Mouse (Mus musculus) intestine, embryonic 15.5 days (tissue): ENCODE data around the gene Fam198b. TPM values are rescaled to one million over a fixed set of nuclear protein-coding genes. Genes with fewer than 3 reads are reported as not detected.

ENCODE experiments used
- ATAC-seq: fragments of 200-750 bp; cut with Nextera tagmentation; 2 replicates; pipeline ENCODE4 v1.8.0; 2017; ENCODE audit warnings: moderate TSS enrichment, moderate library complexity
- H3K27ac ChIP-seq: fragments of 300-500 bp; sonication (generic); 2 replicates; pipeline ENCODE4 v1.5.1; 2015; ENCODE audit warnings: mild to moderate bottlenecking, inconsistent platforms
- H3K27me3 ChIP-seq: fragments of 300-500 bp; sonication (generic); replicated peaks from 2 replicates; pipeline ENCODE4 v1.6.1; 2015; ENCODE audit warnings: inconsistent platforms
- H3K36me3 ChIP-seq: fragments of 300-500 bp; sonication (generic); 2 replicates; pipeline ENCODE4 v1.6.1; 2015; ENCODE audit warnings: inconsistent platforms
- H3K4me1 ChIP-seq: fragments of 300-500 bp; sonication (generic); replicated peaks from 2 replicates; pipeline ENCODE4 v1.6.1; 2015; ENCODE audit warnings: inconsistent platforms
- H3K4me2 ChIP-seq: fragments of 300-500 bp; sonication (generic); replicated peaks from 2 replicates; pipeline ENCODE4 v1.6.1; 2015; ENCODE audit warnings: mild to moderate bottlenecking, inconsistent platforms
- H3K4me3 ChIP-seq: fragments of 300-500 bp; sonication (generic); replicated peaks from 2 replicates; pipeline ENCODE4 v1.5.1; 2015; ENCODE audit warnings: inconsistent platforms
- H3K9ac ChIP-seq: fragments of 300-500 bp; sonication (generic); 2 replicates; pipeline ENCODE4 v1.6.1; 2015; ENCODE audit warnings: inconsistent platforms
- H3K9me3 ChIP-seq: fragments of 300-500 bp; sonication (generic); 2 replicates; pipeline ENCODE4 v1.6.1; 2016; ENCODE audit warnings: inconsistent platforms
- WGBS: fragments of 180-500 bp; shearing (Covaris S2); methylation state at CpG from one replicate; pipeline ENCODE4 v1.1.7; 2015; 5-methylcytosine and 5-hydroxymethylcytosine counted together
- polyA plus RNA-seq: library from polyadenylated mRNA; unstranded; fragments of >200 nt; fragmentation: Nextera tagmentation; extraction: Ambion mirVana; gene quantifications from 2 replicates; pipeline ENCODE4 v1.2.1, GENCODE M21; 2015

The Fam198b gene
- polyA plus RNA-seq, 1 experiment from 2014 or later, result 13.0 TPM

- ATAC-seq, result no peak
- Histone ChIP-seq H3K4me2 (no peak overlapping the region), H3K4me1 (no peaks in the 10 kb centered on the region)
Measured at GRCm38 (mm10) chr3:79858221-79858620, 26.1 kb upstream of the Fam198b start.

GRCm38 (mm10) chr3:79864824-79865223 is 19.5 kb upstream of the Fam198b start:
- H3K4me1 ChIP-seq, result no peaks in the 10 kb centered on the region
- 73% methylated on average over 7 of the region's 7 CpGs for WGBS
- H3K4me3 ChIP-seq, result no peak overlapping the region
- H3K9me3 ChIP-seq, result no peaks in the 10 kb centered on the region
- H3K9ac ChIP-seq, result no peak overlapping the region
- H3K36me3 ChIP-seq, result no peaks in the 10 kb centered on the region
- no peak overlapping the region for H3K27ac ChIP-seq
- no peak overlapping the region for H3K4me2 ChIP-seq
- ATAC-seq, result no peak
- no peaks in the 10 kb centered on the region for H3K27me3 ChIP-seq

More at GRCm38 (mm10) chr3:79858221-79858620, 26.1 kb upstream of the Fam198b start:
- H3K27ac ChIP-seq, result no peak overlapping the region
- no peak overlapping the region for H3K9ac ChIP-seq
- no peaks in the 10 kb centered on the region for H3K36me3 ChIP-seq
- H3K4me3 ChIP-seq, result no peak overlapping the region
- WGBS, result 84% methylated on average over 3 of the region's 3 CpGs
- H3K9me3 ChIP-seq, result no peaks in the 10 kb centered on the region
- H3K27me3 ChIP-seq, result no peaks in the 10 kb centered on the region

- Histone ChIP-seq H3K9me3 (no peaks in the 10 kb centered on the region), H3K4me3 (no peak overlapping the region), H3K27ac (no peak overlapping the region), H3K9ac (no peak overlapping the region), H3K36me3 (no peaks in the 10 kb centered on the region), H3K4me1 (no peaks in the 10 kb centered on the region), H3K27me3 (no peaks in the 10 kb centered on the region), H3K4me2 (no peak overlapping the region)
- 83% methylated on average over 3 of the region's 3 CpGs for WGBS
- ATAC-seq, result no peak
Measured at GRCm38 (mm10) chr3:79866089-79866488, 18.2 kb upstream of the Fam198b start.

GRCm38 (mm10) chr3:79866526-79866925 is 17.8 kb upstream of the Fam198b start:
- Histone ChIP-seq H3K9ac (no peak overlapping the region), H3K4me1 (no peaks in the 10 kb centered on the region), H3K36me3 (no peaks in the 10 kb centered on the region), H3K9me3 (no peaks in the 10 kb centered on the region), H3K27ac (no peak overlapping the region), H3K4me3 (no peak overlapping the region), H3K4me2 (no peak overlapping the region), H3K27me3 (no peaks in the 10 kb centered on the region)
- 89% methylated on average over 9 of the region's 9 CpGs for WGBS
- ATAC-seq, result no peak

- Histone ChIP-seq H3K27me3 (no peaks in the 10 kb centered on the region), H3K27ac (no peak overlapping the region), H3K4me1 (no peaks in the 10 kb centered on the region), H3K4me2 (no peak overlapping the region), H3K9ac (no peak overlapping the region), H3K36me3 (no peaks in the 10 kb centered on the region), H3K9me3 (no peaks in the 10 kb centered on the region), H3K4me3 (no peak overlapping the region)
- WGBS, result 70% methylated on average over 1 of the region's 1 CpGs
- no peak for ATAC-seq
Measured at GRCm38 (mm10) chr3:79867121-79867709, 17.1 kb upstream of the Fam198b start.

- H3K27me3 ChIP-seq, result no peaks in the 10 kb centered on the region
- H3K4me2 ChIP-seq, result no peak overlapping the region
- no peak overlapping the region for H3K4me3 ChIP-seq
- no peaks in the 10 kb centered on the region for H3K9me3 ChIP-seq
- no peak overlapping the region for H3K27ac ChIP-seq
- WGBS, result 94% methylated on average over 5 of the region's 5 CpGs
- no peaks in the 10 kb centered on the region for H3K4me1 ChIP-seq
- no peak for ATAC-seq
- H3K9ac ChIP-seq, result no peak overlapping the region
- no peaks in the 10 kb centered on the region for H3K36me3 ChIP-seq
Measured at GRCm38 (mm10) chr3:79875471-79875870, 8.9 kb upstream of the Fam198b start.

- Histone ChIP-seq H3K27me3 (no peaks in the 10 kb centered on the region), H3K4me1 (no peaks in the 10 kb centered on the region), H3K4me2 (peak overlapping the region; percentile 32; the same call in 1 of the 2 replicates), H3K9me3 (no peaks in the 10 kb centered on the region), H3K36me3 (no peaks in the 10 kb centered on the region), H3K9ac (no peak overlapping the region), H3K4me3 (no peak overlapping the region), H3K27ac (no peak overlapping the region)
- peak; percentile 73 for ATAC-seq
- WGBS, result 51% methylated on average over 3 of the region's 3 CpGs
Measured at GRCm38 (mm10) chr3:79878350-79878749, 6.0 kb upstream of the Fam198b start.

- no peak overlapping the region for H3K4me3 ChIP-seq
- peak overlapping the region; percentile 6; the same call in 1 of the 2 replicates for H3K27ac ChIP-seq
- ATAC-seq, result peak; percentile 93
Measured at GRCm38 (mm10) chr3:79879246-79879645, 5.1 kb upstream of the Fam198b start.

GRCm38 (mm10) chr3:79881645-79882044 is 2.7 kb upstream of the Fam198b start:
- Histone ChIP-seq H3K36me3 (no peaks in the 10 kb centered on the region), H3K4me2 (no peak overlapping the region), H3K27me3 (no peaks in the 10 kb centered on the region), H3K4me3 (no peak overlapping the region), H3K27ac (no peak overlapping the region), H3K9me3 (no peaks in the 10 kb centered on the region), H3K9ac (no peak overlapping the region), H3K4me1 (peaks cover 11% of the 10 kb centered on the region; the same call in 1 of the 2 replicates)
- ATAC-seq, result no peak
- 59% methylated on average over 2 of the region's 2 CpGs for WGBS

More at GRCm38 (mm10) chr3:79879246-79879645, 5.1 kb upstream of the Fam198b start:
- Histone ChIP-seq H3K27me3 (no peaks in the 10 kb centered on the region), H3K36me3 (no peaks in the 10 kb centered on the region), H3K4me1 (0 out of 2 replicates have a peak, but pooled peaks cover 1% of the 10 kb centered on the region), H3K4me2 (peak overlapping the region; percentile 32), H3K9me3 (no peaks in the 10 kb centered on the region), H3K9ac (no peak overlapping the region)
- 30% methylated on average over 9 of the region's 9 CpGs for WGBS

GRCm38 (mm10) chr3:79883092-79883491 is 1.2 kb upstream of the Fam198b start:
- Histone ChIP-seq H3K4me2 (no peak overlapping the region), H3K4me1 (peaks cover 11% of the 10 kb centered on the region; the same call in 1 of the 2 replicates), H3K27ac (no peak overlapping the region), H3K9ac (no peak overlapping the region), H3K27me3 (no peaks in the 10 kb centered on the region), H3K4me3 (no peak overlapping the region), H3K36me3 (no peaks in the 10 kb centered on the region), H3K9me3 (no peaks in the 10 kb centered on the region)
- ATAC-seq, result no peak
- WGBS, result 53% methylated on average over 7 of the region's 7 CpGs

- WGBS, result 6% methylated on average over 9 of the region's 9 CpGs
- peak; percentile 25; the same call in 1 of the 2 replicates for ATAC-seq
Measured at GRCm38 (mm10) chr3:79884761-79885189, 442 bp downstream of the Fam198b start.

GRCm38 (mm10) chr3:79885686-79886356 is 1.5 kb downstream of the Fam198b start:
- H3K27ac ChIP-seq, result peak overlapping the region; percentile 45
- WGBS, result 5% methylated on average over 19 of the region's 19 CpGs

More at GRCm38 (mm10) chr3:79884761-79885189, 442 bp downstream of the Fam198b start:
- peak overlapping the region; percentile 37 for H3K9ac ChIP-seq
- H3K27ac ChIP-seq, result no peak overlapping the region
- H3K4me1 ChIP-seq, result peaks cover 11% of the 10 kb centered on the region; the same call in 1 of the 2 replicates
- H3K4me3 ChIP-seq, result peak overlapping the region; percentile 18; the same call in 1 of the 2 replicates
- H3K4me2 ChIP-seq, result peak overlapping the region; percentile 54
- H3K9me3 ChIP-seq, result no peaks in the 10 kb centered on the region
- H3K27me3 ChIP-seq, result no peaks in the 10 kb centered on the region
- no peaks in the 10 kb centered on the region for H3K36me3 ChIP-seq

More at GRCm38 (mm10) chr3:79885686-79886356, 1.5 kb downstream of the Fam198b start:
- Histone ChIP-seq H3K4me2 (peak overlapping the region; percentile 72), H3K27me3 (no peaks in the 10 kb centered on the region), H3K9me3 (no peaks in the 10 kb centered on the region), H3K4me3 (peak overlapping the region; percentile 35), H3K36me3 (no peaks in the 10 kb centered on the region), H3K4me1 (peaks cover 11% of the 10 kb centered on the region; the same call in 1 of the 2 replicates), H3K9ac (peak overlapping the region; percentile 36)
- ATAC-seq, result peak; percentile 92
